Mouse (Mus musculus): ENCODE results near the gene Rbm20.

Gene Rbm20

DNA sequence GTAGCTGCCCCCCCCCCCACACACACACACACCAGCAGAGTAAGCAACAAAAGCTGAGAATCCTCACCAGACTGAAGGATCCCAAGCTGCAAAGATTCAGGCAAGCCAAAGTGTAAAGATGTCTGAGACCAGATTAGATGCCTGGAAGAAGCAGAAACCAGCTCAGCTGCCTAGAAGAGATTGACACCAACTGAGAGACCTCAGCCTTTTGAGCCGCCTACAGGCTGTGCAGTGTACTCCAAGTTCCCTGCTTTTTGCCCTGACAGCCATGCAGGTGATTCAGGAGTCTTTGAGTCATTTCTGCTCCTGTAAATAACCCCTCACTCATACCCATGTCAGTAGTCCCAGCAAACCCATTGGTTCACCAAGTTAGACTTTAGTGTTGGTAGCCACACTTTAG, 203.4 kb downstream of the Rbm20 start:
- 87% methylated on average over 1 of the region's 1 CpGs for WGBS

- WGBS = 71% methylated on average over 5 of the region's 5 CpGs
These were observed 204.7 kb downstream of the Rbm20 start for GRCm38 (mm10) chr19:53881786-53882185.

- 76% methylated on average over 10 of the region's 10 CpGs for WGBS
These were observed 208.3 kb downstream of the Rbm20 start for GRCm38 (mm10) chr19:53885450-53885849.

DNA sequence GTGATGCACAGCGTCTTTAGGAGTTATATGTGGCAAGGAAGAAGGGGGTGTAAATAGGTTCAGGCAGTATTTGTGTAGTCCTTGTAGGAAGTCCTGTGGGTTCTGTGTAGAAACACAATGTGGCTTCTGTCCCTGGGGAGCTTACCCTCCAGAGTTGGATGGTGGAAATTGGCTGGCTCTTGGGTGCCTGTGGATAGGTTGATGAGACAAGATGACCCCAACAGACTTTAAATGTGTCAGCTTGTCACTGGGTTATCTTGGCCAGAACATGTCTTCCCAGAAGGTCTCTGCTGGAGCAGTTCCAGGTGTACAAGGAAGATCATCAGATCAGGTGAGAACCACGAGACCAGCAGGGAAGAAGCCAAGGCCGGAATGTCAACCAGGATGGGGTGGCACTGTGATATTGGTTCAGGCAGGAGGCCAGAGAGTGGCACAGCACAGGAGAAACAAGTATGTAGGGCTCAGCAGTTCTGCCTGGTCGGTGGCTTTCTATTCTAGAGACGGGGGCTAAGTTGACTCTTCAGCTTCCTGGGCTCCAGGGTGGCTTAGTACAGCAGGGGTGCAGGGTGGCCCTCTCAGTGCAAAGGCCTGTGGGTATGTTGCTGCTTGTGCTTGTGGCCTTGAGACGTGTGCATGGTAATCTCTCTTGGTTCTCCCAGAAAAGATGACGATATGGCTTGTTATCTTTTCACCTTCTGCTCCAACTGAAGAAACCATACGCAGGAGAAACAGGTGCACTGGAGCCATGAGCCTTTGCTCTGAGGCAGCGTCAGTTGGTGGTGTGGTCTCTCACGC, 209.7 kb downstream of the Rbm20 start:
- 91% methylated on average over 10 of the region's 10 CpGs for WGBS

DNA sequence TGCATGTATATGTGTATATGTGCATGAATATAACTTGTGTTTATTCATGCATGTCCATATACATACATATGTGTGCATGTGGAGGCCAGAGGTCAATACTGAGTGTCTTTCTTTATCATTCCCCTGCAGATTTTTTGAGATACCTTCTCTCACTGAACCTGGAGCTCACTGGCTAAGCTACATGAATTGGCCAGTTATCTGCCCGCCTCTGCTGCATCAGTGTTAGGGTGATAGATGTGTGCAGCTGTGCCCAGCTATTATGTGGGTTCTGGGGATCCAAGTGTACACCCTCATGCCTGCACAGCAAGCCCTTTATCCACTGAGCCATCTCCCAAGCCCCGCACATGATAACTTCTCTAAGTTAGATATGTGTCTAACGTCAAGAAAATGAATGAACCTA, 210.7 kb downstream of the Rbm20 start:
- WGBS = 84% methylated on average over 3 of the region's 3 CpGs

DNA sequence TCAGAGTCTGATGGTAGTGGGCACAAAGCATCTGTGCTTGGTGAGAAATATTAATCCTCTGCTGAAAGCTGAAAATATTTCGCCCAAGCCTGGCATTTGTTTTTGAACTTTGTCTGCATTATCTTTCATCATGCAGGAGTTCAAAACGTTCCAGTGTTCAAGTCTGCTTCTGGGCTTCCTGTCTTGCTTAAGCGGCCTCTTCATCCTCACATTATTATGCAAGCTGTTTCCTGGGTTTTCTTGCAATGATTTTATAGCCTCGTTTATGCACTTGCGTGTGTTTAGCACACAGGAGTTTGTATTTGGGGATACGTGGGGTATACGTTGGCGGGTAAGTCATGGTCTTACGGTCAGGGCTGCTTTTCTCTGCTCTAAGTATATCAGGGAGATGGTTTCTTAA, 211.2 kb downstream of the Rbm20 start:
- WGBS = 88% methylated on average over 9 of the region's 9 CpGs

DNA sequence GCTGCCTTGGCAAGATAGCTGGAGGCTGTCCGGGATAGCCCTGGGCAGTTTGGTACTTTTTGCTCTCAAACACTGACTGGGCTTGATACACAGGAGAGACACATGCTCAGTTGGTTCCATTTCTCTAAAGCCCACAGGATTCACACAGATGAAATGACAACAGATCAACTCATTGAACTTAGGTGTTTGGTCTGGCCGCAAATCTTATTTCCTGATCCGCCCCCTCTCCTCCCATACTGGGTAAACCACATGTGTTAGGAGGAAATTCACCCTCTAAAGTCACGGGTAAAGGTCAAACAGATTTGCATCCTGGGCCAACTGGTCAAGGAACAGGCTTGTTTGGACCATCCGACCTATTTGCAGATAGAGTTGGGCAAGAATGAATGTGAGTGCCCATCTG, 212.4 kb downstream of the Rbm20 start:
- WGBS = 80% methylated on average over 5 of the region's 5 CpGs

DNA sequence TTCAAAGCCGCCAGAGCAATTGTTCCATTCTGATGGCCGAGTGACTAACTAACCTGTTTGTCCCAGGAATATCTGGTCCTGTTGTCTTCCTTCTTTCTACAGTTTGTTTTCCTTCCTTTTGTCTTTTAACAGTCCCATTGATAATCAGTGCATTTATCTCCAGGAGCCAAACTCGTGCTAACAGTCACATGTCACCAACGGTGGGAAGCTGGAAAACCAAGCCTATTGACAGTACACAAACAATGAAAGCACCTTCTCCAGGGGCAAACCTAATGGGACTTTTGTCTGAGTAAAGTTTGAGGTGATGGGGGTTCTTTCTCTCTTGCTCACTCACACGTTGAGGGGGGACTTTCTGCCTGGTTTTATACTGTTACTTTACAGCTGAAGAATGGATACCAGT, 213.2 kb downstream of the Rbm20 start:
- 75% methylated on average over 5 of the region's 5 CpGs for WGBS

DNA sequence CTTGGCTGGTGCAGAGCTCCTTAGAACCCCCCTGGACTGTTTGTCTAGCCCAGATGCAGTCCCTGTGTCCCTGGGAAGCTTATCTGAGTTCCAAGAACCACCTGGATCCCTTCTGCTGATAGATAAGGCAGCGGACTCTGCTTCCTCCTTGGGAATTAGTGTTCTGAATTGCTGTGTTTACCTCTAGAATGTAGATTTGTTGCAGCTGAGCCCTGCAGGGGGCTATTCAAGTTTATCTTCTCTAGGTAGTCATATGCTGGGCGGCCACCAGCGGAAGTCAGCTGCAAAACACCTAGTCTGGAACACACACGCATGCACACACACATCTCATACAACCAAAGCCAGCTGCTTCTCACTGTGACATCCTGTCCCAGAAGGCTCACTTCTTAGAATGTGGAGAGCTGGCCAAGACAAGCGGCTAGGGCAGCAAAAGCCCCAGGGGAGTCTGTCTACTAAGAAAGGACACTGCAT, 213.7 kb downstream of the Rbm20 start:
- WGBS = 78% methylated on average over 5 of the region's 5 CpGs

- 97% methylated on average over 2 of the region's 2 CpGs for WGBS
These were observed 214.5 kb downstream of the Rbm20 start for GRCm38 (mm10) chr19:53891569-53891968.

DNA sequence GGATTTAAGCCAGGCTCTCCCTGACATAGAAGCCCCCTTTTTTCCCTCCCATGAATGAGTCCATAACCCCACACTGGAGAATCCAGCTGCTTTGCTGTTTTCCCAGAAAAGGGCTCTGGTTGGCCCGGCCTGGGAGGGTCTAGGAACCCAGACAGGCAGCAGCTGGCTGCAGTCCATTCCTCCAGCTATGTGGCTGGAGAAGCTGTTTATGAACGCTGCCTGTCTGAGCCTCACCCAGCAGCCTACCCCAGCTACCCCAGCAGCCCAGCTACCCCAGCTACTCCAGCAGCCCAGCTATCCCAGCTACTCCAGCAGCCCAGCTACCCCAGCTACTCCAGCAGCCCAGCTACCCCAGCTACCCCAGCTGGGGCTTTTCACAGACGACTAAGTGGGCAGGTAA, 215.0 kb downstream of the Rbm20 start, which contains the start of gene Pdcd4:
Pdcd4 (plus strand) TSS at position 171 of the 400 bp plus-strand sequence.
- WGBS = 51% methylated on average over 3 of the region's 3 CpGs

GRCm38 (mm10) chr19:53892838-53893359, 215.8 kb downstream of the Rbm20 start:
- 24% methylated on average over 9 of the region's 9 CpGs for WGBS

DNA sequence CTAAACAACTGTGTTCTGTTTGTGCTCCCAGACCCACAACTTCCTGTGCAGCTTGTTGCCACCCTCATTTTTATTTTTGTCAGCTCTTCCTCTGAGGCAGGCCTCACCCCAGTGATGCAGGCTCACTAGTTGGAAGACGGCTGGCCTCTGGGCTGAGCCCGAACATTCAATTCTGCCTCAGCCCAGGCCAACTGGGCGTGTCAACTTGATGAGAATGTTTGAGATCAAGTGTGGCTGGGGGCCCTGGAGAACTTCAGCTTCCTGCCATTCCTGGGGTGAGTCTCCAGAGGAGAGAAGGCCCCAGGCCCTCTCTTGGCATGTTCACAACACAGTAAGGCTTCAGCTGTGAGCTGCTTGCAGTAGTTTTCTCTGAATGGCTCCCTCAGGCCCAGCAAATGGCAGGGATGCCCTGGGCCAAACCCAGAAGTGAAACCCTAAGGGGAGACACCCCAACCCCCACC, 216.6 kb downstream of the Rbm20 start:
- 60% methylated on average over 3 of the region's 3 CpGs for WGBS

DNA sequence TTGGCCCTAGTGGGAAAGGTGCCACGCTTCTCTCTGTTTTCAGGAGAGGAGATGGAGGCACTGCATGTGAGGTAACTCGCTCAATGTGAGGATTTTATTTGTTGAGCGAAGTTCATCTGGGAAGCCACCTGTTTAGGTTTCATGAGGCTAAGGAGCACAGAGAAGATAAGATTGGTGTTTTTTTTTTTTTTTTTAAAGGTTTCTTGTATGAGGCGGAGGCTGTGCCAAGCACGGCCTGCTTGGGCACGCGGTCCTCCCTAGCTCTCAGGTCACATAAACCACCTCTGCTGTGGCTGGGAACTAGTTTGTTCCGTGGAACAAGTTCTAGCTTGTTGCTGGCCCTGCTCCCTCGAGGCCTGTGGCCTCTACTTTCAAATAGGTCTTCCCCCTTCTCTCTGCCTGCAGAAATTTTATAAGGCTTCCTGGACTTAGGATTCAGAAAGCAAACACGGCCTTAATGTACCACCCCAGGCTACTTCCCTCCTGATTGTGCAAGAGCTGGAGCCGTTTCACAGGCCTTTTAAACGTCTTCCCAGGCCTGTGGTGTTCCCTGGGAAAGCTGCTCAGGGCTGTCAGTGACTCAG, 217.5 kb downstream of the Rbm20 start:
- 73% methylated on average over 12 of the region's 12 CpGs for WGBS

DNA sequence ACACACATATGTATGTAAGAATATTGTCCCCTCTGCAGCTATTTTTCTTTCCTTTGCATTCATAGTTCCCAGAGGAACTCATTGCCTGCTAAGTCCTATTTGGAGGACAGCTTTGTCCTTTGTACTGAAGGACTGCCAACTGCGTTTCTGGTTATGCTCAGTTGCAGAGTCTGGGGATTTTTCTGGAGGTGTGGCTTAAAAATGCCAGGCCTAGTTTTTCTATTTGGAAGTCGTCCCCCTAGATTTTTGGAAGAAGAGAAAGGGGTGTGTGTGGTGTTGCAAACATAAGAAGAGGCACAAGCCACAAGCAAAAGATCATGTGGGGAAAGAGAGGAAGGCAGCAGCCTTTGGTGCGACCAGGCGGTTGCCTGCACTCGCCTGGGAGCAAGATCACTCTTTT, 220.9 kb downstream of the Rbm20 start:
- WGBS = 50% methylated on average over 5 of the region's 5 CpGs

- WGBS = 69% methylated on average over 4 of the region's 4 CpGs
These were observed 221.4 kb downstream of the Rbm20 start for GRCm38 (mm10) chr19:53898498-53898897.

DNA sequence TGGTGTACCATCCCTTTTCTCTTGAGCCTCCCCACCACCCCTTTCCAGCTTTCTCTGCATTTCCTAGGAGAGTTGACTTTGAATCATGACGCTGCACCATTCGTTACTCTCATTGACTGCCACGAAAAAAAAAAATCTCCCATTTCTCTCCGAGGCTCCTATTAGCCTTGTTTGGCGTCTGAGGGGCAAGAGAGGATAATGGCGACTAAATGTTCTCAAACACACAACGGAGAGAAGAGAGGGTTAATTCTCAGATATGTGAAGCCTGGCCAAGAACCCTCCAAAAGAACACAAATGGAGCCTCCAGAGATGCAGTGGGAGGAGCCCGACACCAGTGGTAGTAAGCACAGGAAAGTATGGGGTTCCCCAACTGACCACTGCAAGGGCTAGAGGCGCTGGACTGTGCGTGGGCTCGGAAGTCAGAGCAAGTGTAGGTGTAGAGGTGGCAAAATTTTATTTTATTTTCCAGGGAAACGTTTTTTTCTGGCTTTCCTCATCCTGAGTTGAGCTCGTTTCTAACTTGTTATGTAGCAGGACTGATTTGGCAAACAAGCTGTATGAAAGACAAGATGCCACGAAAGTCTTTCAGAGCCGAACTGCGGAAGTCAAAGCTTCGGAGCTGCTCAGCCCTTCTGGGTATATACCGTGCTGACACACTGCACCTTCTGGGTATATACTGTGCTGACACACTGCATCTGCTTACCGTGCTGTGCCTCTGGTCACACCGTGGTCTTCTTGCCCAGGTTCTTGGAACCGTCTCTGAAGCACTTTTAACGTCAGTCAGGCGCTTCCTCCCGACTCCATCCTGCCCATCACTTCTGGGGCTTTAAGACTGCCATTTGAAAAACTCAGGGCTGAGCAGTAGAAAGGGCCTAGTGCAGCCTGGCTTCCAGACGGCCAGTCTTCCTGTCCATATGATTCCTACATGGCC, 222.1 kb downstream of the Rbm20 start:
- WGBS = 58% methylated on average over 25 of the region's 25 CpGs

GRCm38 (mm10) chr19:53899941-53900610, 223.0 kb downstream of the Rbm20 start:
- 78% methylated on average over 14 of the region's 14 CpGs for WGBS

GRCm38 (mm10) chr19:53901931-53902738, 225.0 kb downstream of the Rbm20 start:
- WGBS = 53% methylated on average over 15 of the region's 15 CpGs

GRCm38 (mm10) chr19:53902739-53903487, 225.8 kb downstream of the Rbm20 start:
- WGBS = under 1% methylated on average over 61 of the region's 61 CpGs

All from cerebral cortex, adult 2 months (tissue).